In genomic region chr8:111027391-111027937, GRCm38 (mm10) we compare ENCODE assay signal across 8 mouse cellular contexts. TPM values are rescaled to one million over a fixed set of nuclear protein-coding genes. Genes with fewer than 3 reads are reported as not detected.
A peak's percentile ranks its signal among the peaks of the same experiment; 100 is the strongest.
DNase-seq lines count a peak whose midpoint lies in the region; ATAC-seq and TF ChIP-seq lines count a peak whose summit lies in the region.

No protein-coding gene starts in this region.

- H3K9ac ChIP-seq in hindbrain, postnatal 0 days (replicated peaks; ENCODE audit: low read length) = peak overlapping the region; percentile 76

- peak overlapping the region; percentile 92 for H3K4me3 ChIP-seq in gastrocnemius, adult 2 months
- H3K4me3 ChIP-seq in hindbrain, postnatal 0 days (ENCODE audit: low read length) = peak overlapping the region; percentile 70
- peak overlapping the region; percentile 82 for H3K4me3 ChIP-seq in left cerebral cortex, adult 2 months

- no peaks in the 10 kb centered on the region for H3K27me3 ChIP-seq in hindbrain, postnatal 0 days (ENCODE audit: insufficient read depth, low read length)

- peak; percentile 74 for DNase-seq in T-cell, adult 2 months (ENCODE audit: low spot score)
- peak; percentile 66 to 81 for DNase-seq in cerebellum, postnatal 4 days (ENCODE audit: low spot score in 2 of 2)
- DNase-seq in gastrocnemius, adult 2 months = peak; percentile 90
- peak; percentile 95 for DNase-seq in hindbrain, postnatal 0 days (ENCODE audit: low spot score)
- DNase-seq in left cerebral cortex, adult 2 months (ENCODE audit: extremely low spot score in 1 of 2, low spot score in 2 of 2) = peak; percentile 89 to 93
- DNase-seq in right cerebral cortex, adult 2 months (ENCODE audit: low spot score in 2 of 2) = peak; percentile 93 to 95
- peak; percentile 88 for DNase-seq in urinary bladder, postnatal 14 days (ENCODE audit: low spot score)

- no peaks in the 10 kb centered on the region for H3K36me3 ChIP-seq in hindbrain, postnatal 0 days (ENCODE audit: insufficient read depth, low read length)

- H3K4me1 ChIP-seq in hindbrain, postnatal 0 days (ENCODE audit: insufficient read depth, low read length) = no peaks in the 10 kb centered on the region

- no peak for TF ChIP-seq CTCF in gastrocnemius, adult 2 months (IDR thresholded peaks at IDR 0.05)
- 0 out of 2 replicates have a peak, but pooled peaks have one; percentile 4 for TF ChIP-seq CTCF in hindbrain, postnatal 0 days (IDR thresholded peaks at IDR 0.05; ENCODE audit: low read depth)
- no peak; the same call in 1 of the 2 replicates for TF ChIP-seq CTCF in left cerebral cortex, adult 2 months (IDR thresholded peaks at IDR 0.05)

- intact Hi-C loops in gastrocnemius, adult 2 months (cut with DNase I) = no loop called here
- intact Hi-C loops in left cerebral cortex, adult 2 months (cut with DNase I) = no loop called here

- H3K27ac ChIP-seq in gastrocnemius, adult 2 months = peak overlapping the region; percentile 93
- H3K27ac ChIP-seq in hindbrain, postnatal 0 days = peak overlapping the region; percentile 71
- H3K27ac ChIP-seq in left cerebral cortex, adult 2 months = peak overlapping the region; percentile 87

- H3K9me3 ChIP-seq in hindbrain, postnatal 0 days (ENCODE audit: low read length) = no peaks in the 10 kb centered on the region

- H3K4me2 ChIP-seq in hindbrain, postnatal 0 days (ENCODE audit: low read depth, low read length) = peak overlapping the region; percentile 67

- ATAC-seq in hindbrain, postnatal 0 days = peak; percentile 97
- ATAC-seq in megakaryocyte, adult 5-6 weeks (ENCODE audit: poor library complexity, severe bottlenecking) = peak; percentile 99

- under 1% methylated on average over 31 of the region's 31 CpGs for WGBS in hindbrain, postnatal 0 days

RNA-seq across cellular contexts. Expression of gene Ddx19b, which starts 4.1 kb away (rescaled TPM):
- total RNA-seq in gastrocnemius, adult 2 months (2021) = 10 to 100 TPM; 11.4 to 13.0 TPM
- total RNA-seq in hindbrain, postnatal 0 days (2014; rRNA removed) = 12.8 and 13.1 TPM in 2 replicates
- polyA plus RNA-seq in hindbrain, postnatal 0 days (2015; fragmentation: Nextera tagmentation; extraction: Ambion mirVana) = 5.4 and 5.8 TPM in 2 replicates
- total RNA-seq in left cerebral cortex, adult 2 months (2021) = 10 to 100 TPM; 21.3 to 22.5 TPM
- 4.3 and 5.5 TPM in 2 replicates for total RNA-seq in megakaryocyte, adult 5-6 weeks (2015)
- total RNA-seq in megakaryocyte, adult 5-6 weeks (2017) = 8.6 and 10.5 TPM in 2 replicates

RNA-seq across cellular contexts. Expression of gene Aars, which starts 5.5 kb away (rescaled TPM):
- 10 to 100 TPM; 50.5 to 54.2 TPM for total RNA-seq in gastrocnemius, adult 2 months (2021)
- 97.9 and 99.5 TPM in 2 replicates for total RNA-seq in hindbrain, postnatal 0 days (2014; rRNA removed)
- polyA plus RNA-seq in hindbrain, postnatal 0 days (2015; fragmentation: Nextera tagmentation; extraction: Ambion mirVana) = 74.3 and 82.2 TPM in 2 replicates
- total RNA-seq in left cerebral cortex, adult 2 months (2021) = 100 to 1,000 TPM in 1 of 2 experiments, 10 to 100 TPM in 1; 90.2 to 103 TPM
- total RNA-seq in megakaryocyte, adult 5-6 weeks (2015) = 8.4 and 10.3 TPM in 2 replicates
- total RNA-seq in megakaryocyte, adult 5-6 weeks (2017) = 26.0 and 29.3 TPM in 2 replicates

RNA-seq across cellular contexts. Expression of gene Exosc6, which starts 28.7 kb away (rescaled TPM):
- total RNA-seq in gastrocnemius, adult 2 months (2021) = not detected
- total RNA-seq in hindbrain, postnatal 0 days (2014; rRNA removed) = 11.8 TPM in 1 of 2 replicates, not detected in the other
- not detected in 2 replicates for polyA plus RNA-seq in hindbrain, postnatal 0 days (2015; fragmentation: Nextera tagmentation; extraction: Ambion mirVana)
- total RNA-seq in left cerebral cortex, adult 2 months (2021) = not detected
- total RNA-seq in megakaryocyte, adult 5-6 weeks (2015) = 7.4 and 13.8 TPM in 2 replicates
- 11.3 and 13.4 TPM in 2 replicates for total RNA-seq in megakaryocyte, adult 5-6 weeks (2017)

RNA-seq across cellular contexts. Expression of gene Ddx19a, which starts 29.9 kb away (rescaled TPM):
- 10 to 100 TPM; 29.4 to 30.2 TPM for total RNA-seq in gastrocnemius, adult 2 months (2021)
- 30.9 and 35.1 TPM in 2 replicates for total RNA-seq in hindbrain, postnatal 0 days (2014; rRNA removed)
- 10.8 and 10.9 TPM in 2 replicates for polyA plus RNA-seq in hindbrain, postnatal 0 days (2015; fragmentation: Nextera tagmentation; extraction: Ambion mirVana)
- total RNA-seq in left cerebral cortex, adult 2 months (2021) = 10 to 100 TPM; 26.8 to 26.9 TPM
- 41.4 and 44.5 TPM in 2 replicates for total RNA-seq in megakaryocyte, adult 5-6 weeks (2015)
- total RNA-seq in megakaryocyte, adult 5-6 weeks (2017) = 22.4 and 32.5 TPM in 2 replicates

Comparison
In these comparisons a context has a peak if more than half of its experiments do, and no peak if none do; other contexts are left out.
1. Peak in every context shown above with its lines: DNase-seq, ATAC-seq, H3K4me3 ChIP-seq and H3K27ac ChIP-seq.